Mouse (Mus musculus): ENCODE measurements at regions not wholly inside any gene's neighbourhood (a gene's known extent, or its start where the extent isn't known, plus 50 kb on each side); places are given as distances from the start of the nearest gene placed in this dataset.
A peak's percentile ranks its signal among the peaks of the same experiment; 100 is the strongest.

DNA sequence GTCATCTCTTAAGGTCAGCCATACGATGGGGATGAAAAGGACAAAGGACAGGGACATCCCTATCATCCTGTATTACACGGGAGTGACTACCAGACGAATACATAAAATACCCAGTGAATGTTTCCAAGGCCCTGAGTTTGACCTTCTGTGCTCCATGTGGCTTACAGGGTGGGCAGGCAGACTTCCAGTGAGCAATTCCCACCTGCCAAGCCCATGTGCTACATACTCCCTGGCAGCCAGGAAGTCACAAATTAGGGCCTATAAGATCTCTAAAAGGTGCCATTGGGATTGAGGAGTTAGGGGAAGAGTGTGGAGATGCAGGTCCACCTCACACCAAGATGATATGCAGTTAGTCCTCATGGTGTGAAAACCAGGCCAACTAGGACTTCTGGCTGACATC, 233.1 kb upstream of the Kazn start:
- DNase-seq (ENCODE audit: low spot score in 2 of 2), result no peak
- no peak for TF ChIP-seq CTCF (conservative IDR thresholded peaks at IDR 0.05)
- Histone ChIP-seq H3K4me3 (no peak overlapping the region), H3K27ac (no peak overlapping the region)

DNA sequence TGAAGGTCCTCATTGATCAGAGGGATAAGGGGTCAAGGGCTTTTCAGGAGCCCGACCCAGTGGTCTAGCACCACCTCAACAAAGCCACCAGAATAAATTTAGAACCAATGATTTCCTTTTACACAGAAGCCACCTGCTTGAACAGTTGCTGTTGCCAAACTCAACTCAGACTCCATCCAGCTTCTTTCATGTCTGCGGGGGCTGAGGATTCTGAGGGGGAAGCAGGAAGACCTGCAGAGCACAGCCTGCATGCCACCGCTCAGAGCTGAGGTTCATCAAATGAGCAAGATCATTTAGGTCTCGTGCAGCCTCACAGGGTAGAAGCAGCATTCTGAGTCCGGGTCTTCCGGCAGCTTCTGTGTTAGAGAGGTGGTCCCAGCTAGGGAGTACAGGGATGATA, 231.6 kb upstream of the Kazn start:
- Histone ChIP-seq H3K27ac (no peak overlapping the region), H3K4me3 (no peak overlapping the region)
- peak; percentile 19 to 43 for DNase-seq (ENCODE audit: low spot score in 2 of 2)
- TF ChIP-seq CTCF (conservative IDR thresholded peaks at IDR 0.05), result no peak

DNA sequence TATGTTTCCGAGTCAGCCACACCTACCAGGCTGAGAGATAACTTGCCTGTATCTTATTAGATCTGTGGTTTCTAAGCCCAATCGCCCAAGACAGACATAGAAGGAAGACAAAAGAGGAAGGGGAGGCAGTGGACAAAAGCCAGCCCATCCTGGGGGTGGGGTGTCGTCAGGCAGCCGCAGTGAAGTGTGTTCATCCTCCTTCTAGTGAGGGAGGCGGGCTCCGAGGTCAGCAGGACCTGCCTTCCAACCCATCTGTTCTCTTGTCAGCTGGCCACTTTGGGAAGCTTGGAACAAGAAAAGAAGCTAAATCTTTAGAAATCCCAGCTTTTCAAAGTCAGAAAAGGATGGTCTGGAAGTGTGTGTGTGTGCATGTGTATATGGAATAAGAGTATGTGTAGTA, 228.7 kb upstream of the Kazn start:
- H3K27ac ChIP-seq, result no peak overlapping the region
- DNase-seq (ENCODE audit: low spot score in 2 of 2), result no peak
- no peak overlapping the region for H3K4me3 ChIP-seq
- no peak for TF ChIP-seq CTCF (conservative IDR thresholded peaks at IDR 0.05)

DNA sequence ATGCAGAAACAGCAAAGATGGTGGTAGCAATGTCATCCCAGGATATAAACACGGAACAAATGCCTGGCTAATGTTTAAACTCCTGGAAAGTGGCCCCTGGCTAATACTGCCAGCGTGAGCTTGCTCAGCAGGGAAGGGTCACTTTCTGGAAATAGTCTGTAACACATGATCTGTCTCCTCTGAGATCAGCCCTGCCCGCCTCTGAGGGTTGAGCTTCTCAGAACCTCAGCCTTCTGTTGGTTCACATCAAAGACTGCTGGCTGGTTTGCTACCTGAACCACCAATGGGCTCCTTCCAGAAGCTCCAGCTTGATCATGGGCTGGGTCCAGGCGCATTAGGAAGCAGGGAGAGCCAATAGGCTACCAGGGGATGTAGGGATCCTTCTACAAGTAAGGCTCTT, 226.0 kb upstream of the Kazn start:
- H3K4me3 ChIP-seq, result no peak overlapping the region
- no peak overlapping the region for H3K27ac ChIP-seq
- no peak for DNase-seq (ENCODE audit: low spot score in 2 of 2)

DNA sequence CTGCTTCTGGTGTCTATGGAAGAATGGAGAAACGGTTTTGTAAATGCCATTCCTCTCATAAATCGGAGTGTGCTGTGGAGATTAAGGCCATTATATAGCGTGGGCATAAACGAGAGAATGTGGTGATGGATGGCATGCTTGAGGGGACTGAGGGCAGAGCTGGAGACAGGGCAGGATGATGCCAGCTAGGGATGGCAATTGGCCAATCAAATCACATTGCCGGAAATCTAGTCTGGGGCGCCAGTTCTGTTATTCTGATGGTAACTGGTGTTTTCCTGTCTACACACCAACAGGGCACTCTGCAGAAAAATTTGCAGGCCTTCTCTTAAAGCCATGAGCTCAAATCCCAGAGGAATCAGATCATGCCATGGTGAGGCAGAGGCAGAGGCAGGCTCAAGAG, 224.9 kb upstream of the Kazn start:
- no peak overlapping the region for H3K27ac ChIP-seq
- no peak overlapping the region for H3K4me3 ChIP-seq
- no peak for DNase-seq (ENCODE audit: low spot score in 2 of 2)
- no peak for TF ChIP-seq CTCF (conservative IDR thresholded peaks at IDR 0.05)

More for the DNA sequence above, 226.0 kb upstream of the Kazn start:
- TF ChIP-seq CTCF (conservative IDR thresholded peaks at IDR 0.05), result no peak

GRCm38 (mm10) chr4:142460468-142461086, 221.4 kb upstream of the Kazn start:
- no peak for DNase-seq (ENCODE audit: low spot score in 2 of 2)

DNA sequence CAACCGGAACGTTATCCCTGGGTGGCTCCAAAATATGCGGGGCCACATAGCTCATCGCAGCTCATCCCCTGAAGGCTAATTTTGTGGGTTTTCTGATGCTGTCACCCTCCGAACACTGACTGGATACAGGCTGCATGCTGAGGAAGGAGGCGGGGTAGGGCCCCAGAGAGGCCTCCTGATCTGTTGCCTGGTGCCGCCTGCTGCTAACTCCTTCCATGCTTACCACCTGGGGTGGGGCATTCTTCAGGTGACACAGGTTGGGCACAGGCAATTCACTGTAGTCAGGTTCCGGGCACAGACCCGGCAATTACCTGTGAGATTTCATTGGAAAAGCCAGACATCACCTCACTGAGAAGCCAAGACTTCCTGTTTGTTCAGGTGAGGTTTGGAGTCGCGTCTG, 213.4 kb upstream of the Kazn start:
- Histone ChIP-seq H3K27ac (no peak overlapping the region), H3K4me3 (no peak overlapping the region)
- DNase-seq (ENCODE audit: low spot score in 2 of 2), result no peak
- TF ChIP-seq CTCF (conservative IDR thresholded peaks at IDR 0.05), result no peak

More at GRCm38 (mm10) chr4:142460468-142461086, 221.4 kb upstream of the Kazn start:
- H3K4me3 ChIP-seq, result no peak overlapping the region
- H3K27ac ChIP-seq, result no peak overlapping the region
- no peak for TF ChIP-seq CTCF (conservative IDR thresholded peaks at IDR 0.05)

- TF ChIP-seq CTCF (conservative IDR thresholded peaks at IDR 0.05), result no peak
- Histone ChIP-seq H3K27ac (no peak overlapping the region), H3K4me3 (no peak overlapping the region)
- DNase-seq (ENCODE audit: low spot score in 2 of 2), result no peak
These were observed 211.7 kb upstream of the Kazn start for GRCm38 (mm10) chr4:142450884-142451283.

- no peak for DNase-seq (ENCODE audit: low spot score in 2 of 2)
- Histone ChIP-seq H3K4me3 (no peak overlapping the region), H3K27ac (no peak overlapping the region)
- TF ChIP-seq CTCF (conservative IDR thresholded peaks at IDR 0.05), result no peak
These were observed 210.5 kb upstream of the Kazn start for GRCm38 (mm10) chr4:142449713-142450112.

DNA sequence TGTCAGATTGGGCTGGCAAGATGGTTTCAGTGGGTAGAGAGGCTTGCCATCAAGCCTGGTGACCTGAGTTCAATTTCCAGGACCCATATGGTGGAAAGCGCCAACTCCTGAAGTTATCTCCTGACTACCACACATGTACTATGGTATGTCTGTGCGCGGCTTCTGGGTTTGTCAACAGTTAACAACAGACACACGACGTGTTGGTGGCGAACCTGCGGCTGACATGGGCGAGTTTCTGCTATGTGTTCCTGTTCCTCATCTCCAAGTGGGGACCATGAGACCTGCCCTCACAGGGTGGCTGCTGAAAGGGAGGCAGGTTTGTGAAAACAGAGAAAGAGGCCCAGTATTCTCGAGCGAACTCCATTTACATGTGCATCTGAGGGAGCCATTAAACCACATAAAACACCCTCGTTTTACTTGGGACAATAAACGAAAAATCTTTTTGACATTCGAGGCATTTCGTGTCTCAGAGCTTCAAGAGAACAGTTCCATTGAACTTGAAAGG, 210.0 kb upstream of the Kazn start:
- H3K27ac ChIP-seq, result no peak overlapping the region
- no peak for DNase-seq (ENCODE audit: low spot score in 2 of 2)
- H3K4me3 ChIP-seq, result no peak overlapping the region
- TF ChIP-seq CTCF (conservative IDR thresholded peaks at IDR 0.05), result no peak

DNA sequence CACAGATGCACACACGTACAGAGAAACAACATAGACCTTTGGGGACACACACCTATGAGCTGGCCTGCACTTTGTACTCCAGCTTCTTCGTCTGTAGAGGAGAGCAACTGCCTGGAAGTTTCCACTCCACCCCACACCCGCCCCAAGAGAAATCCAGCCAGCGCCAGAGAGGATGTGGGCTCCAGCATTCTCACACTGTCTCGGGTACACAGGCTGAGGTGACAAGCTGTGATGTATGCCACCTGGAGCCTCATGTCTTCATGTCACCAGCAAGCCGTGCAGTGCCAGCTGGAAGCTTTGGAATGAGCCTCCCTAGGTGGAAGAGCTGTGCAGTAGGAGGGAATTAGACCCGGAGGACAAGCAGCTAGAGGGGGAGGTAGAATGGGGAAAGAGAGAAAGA, 208.3 kb upstream of the Kazn start:
- Histone ChIP-seq H3K4me3 (no peak overlapping the region), H3K27ac (no peak overlapping the region)
- DNase-seq (ENCODE audit: low spot score in 2 of 2), result peak in 1 of 2 experiments; percentile 29
- no peak for TF ChIP-seq CTCF (conservative IDR thresholded peaks at IDR 0.05)

GRCm38 (mm10) chr4:142441045-142441444, 201.8 kb upstream of the Kazn start:
- no peak for TF ChIP-seq CTCF (conservative IDR thresholded peaks at IDR 0.05)
- no peak overlapping the region for H3K4me3 ChIP-seq
- DNase-seq (ENCODE audit: low spot score in 2 of 2), result no peak
- no peak overlapping the region for H3K27ac ChIP-seq

GRCm38 (mm10) chr4:142439450-142440183, 200.4 kb upstream of the Kazn start:
- Histone ChIP-seq H3K4me3 (no peak overlapping the region), H3K27ac (no peak overlapping the region)
- DNase-seq (ENCODE audit: low spot score in 2 of 2), result no peak
- no peak for TF ChIP-seq CTCF (conservative IDR thresholded peaks at IDR 0.05)

DNA sequence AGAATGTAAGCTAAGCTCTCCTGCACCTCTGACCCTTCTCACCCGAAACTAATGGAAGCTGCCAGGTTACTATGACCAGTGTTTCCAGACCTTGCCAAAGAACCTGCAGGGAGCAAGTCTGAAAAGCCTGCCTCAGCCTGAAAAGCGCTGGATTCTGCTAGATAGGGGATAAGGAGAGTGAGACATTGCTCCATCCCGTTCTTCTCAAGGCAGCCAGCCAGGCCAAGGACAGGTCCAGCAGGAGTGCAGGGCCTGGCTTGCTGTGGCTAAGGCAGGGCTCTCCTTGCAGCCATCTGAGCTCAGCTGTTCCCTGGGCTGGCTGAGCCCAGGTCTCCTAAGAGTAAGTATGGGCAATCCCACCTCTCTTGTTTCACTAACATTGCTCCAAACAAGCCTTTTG, 185.4 kb upstream of the Kazn start:
- H3K4me3 ChIP-seq, result no peak overlapping the region
- no peak for DNase-seq (ENCODE audit: low spot score in 2 of 2)
- no peak overlapping the region for H3K27ac ChIP-seq
- no peak for TF ChIP-seq CTCF (conservative IDR thresholded peaks at IDR 0.05)
